Mouse (Mus musculus): ENCODE data around the gene Lrrc28.

DNA sequence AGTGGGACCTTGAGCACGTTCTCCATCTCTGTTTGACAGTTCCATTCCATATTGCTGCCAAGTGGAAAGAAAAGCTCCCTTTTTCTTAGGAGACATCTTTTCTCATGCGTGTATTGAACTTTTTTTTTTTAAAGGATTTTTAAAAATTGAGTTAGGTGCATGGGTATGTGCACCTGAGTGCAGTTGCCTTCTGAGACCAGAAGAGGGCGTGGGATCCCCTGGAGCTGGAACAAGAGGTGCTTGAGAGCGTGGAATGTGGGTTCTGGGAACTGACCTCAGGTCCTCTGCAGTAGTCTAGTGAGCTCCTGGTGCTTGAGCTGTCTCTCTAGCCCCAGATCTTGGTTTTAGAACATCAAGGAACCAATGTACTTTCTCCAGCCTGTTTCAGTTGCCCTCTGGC is 13.0 kb upstream of the Lrrc28 start:
- TF ChIP-seq CTCF (IDR thresholded peaks at IDR 0.05; ENCODE audit: low read depth, low read length), result peak; percentile 27
- TF ChIP-seq POLR2A (IDR thresholded peaks at IDR 0.05; ENCODE audit: extremely low read depth, insufficient read depth, low read length), result no peak
